Mouse (Mus musculus) lung, embryonic 14.5 days (tissue): Measurements from ENCODE around the gene Tbc1d20. TPM values are rescaled to one million over a fixed set of nuclear protein-coding genes. Genes with fewer than 3 reads are reported as not detected.
"Not testable (repeated sequence)": the region's sequence is repeated elsewhere in the genome, so short reads cannot be mapped to it uniquely, and the experiment has no call there.

Source experiments
- ATAC-seq: fragments of 200-750 bp; cut with Nextera tagmentation; 2 replicates; pipeline ENCODE4 v1.8.0; 2017; ENCODE audit warnings: mild to moderate bottlenecking, moderate TSS enrichment, moderate library complexity; ENCODE audit not compliant: insufficient read depth
- DNase-seq: peaks from one replicate; pipeline ENCODE4 v3.0.0-alpha.2; 2015
- H3K27ac ChIP-seq: fragments of 300-500 bp; sonication (generic); 2 replicates; pipeline ENCODE4 v1.5.1; 2014; ENCODE audit warnings: low read depth, mild to moderate bottlenecking, moderate library complexity
- H3K27me3 ChIP-seq: fragments of 300-500 bp; sonication (generic); 2 replicates; pipeline ENCODE4 v1.6.1; 2014; ENCODE audit warnings: low read length, control low read depth; ENCODE audit not compliant: insufficient read depth
- H3K36me3 ChIP-seq: fragments of 300-500 bp; sonication (generic); 2 replicates; pipeline ENCODE4 v1.6.1; 2014; ENCODE audit warnings: control low read depth; ENCODE audit not compliant: insufficient read depth
- H3K4me1 ChIP-seq: fragments of 300-500 bp; sonication (generic); 2 replicates; pipeline ENCODE4 v1.6.1; 2014; ENCODE audit warnings: antibody characterized with exemption, control low read depth; ENCODE audit not compliant: insufficient read depth
- H3K4me2 ChIP-seq: fragments of 300-500 bp; sonication (generic); 2 replicates; pipeline ENCODE4 v1.6.1; 2014; ENCODE audit warnings: mild to moderate bottlenecking
- H3K4me3 ChIP-seq: fragments of 300-500 bp; sonication (generic); 2 replicates; pipeline ENCODE4 v1.5.1; 2014; ENCODE audit warnings: low read depth, low read length
- H3K9ac ChIP-seq: fragments of 300-500 bp; sonication (generic); 2 replicates; pipeline ENCODE4 v1.6.1; 2014
- H3K9me3 ChIP-seq: fragments of 300-500 bp; sonication (generic); 2 replicates; pipeline ENCODE4 v1.6.1; 2016; ENCODE audit warnings: low read depth, low read length, control low read depth
- CTCF ChIP-seq: IDR thresholded peaks from 2 replicates; pipeline ENCODE4 v1.5.1; 2016; ENCODE audit warnings: antibody characterized with exemption, low read depth
- WGBS: fragments of 180-500 bp; shearing (Covaris S2); extraction: QIAGEN DNeasy Blood & Tissue Kit; methylation state at CpG from one replicate; pipeline ENCODE4 v1.1.7; 2014; 5-methylcytosine and 5-hydroxymethylcytosine counted together
- polyA plus RNA-seq: library from polyadenylated mRNA; unstranded; fragments of >200 nt; fragmentation: Nextera tagmentation; extraction: Ambion mirVana; gene quantifications from 2 replicates; pipeline ENCODE4 v1.2.1, GENCODE M21; 2014

Tbc1d20 gene
- polyA plus RNA-seq, 1 experiment from 2014 or later: 39.4 TPM

DNA sequence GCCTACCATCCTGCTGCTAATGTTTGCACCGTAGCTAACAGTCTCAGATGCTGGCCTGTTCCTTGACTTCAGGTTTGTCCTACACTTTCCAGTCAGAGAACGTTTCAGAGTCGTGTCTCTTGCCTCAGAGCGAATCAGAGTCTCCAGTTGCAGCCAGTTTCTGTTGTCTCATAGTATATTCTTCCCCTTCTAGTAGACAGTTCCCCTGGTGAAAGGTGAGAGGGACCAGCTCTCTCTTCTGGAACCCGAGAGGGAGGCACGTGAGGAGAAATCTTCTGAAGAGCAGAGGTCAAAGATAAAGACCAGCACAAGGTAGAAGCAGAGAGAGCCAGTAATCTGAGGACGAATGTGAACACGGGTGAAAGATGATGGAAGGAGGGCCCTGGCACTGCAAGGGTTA is 5.6 kb upstream of the Tbc1d20 start:
- ATAC-seq: no peak
- TF ChIP-seq CTCF: no peak
- Histone ChIP-seq H3K36me3 (peaks cover 35% of the 10 kb centered on the region), H3K4me2 (no peak overlapping the region), H3K4me1 (no peaks in the 10 kb centered on the region), H3K9ac (no peak overlapping the region), H3K9me3 (no peaks in the 10 kb centered on the region), H3K27ac (no peak overlapping the region), H3K4me3 (no peak overlapping the region), H3K27me3 (no peaks in the 10 kb centered on the region)
- no peak for DNase-seq
- WGBS: 65% methylated on average over 8 of the region's 8 CpGs

DNA sequence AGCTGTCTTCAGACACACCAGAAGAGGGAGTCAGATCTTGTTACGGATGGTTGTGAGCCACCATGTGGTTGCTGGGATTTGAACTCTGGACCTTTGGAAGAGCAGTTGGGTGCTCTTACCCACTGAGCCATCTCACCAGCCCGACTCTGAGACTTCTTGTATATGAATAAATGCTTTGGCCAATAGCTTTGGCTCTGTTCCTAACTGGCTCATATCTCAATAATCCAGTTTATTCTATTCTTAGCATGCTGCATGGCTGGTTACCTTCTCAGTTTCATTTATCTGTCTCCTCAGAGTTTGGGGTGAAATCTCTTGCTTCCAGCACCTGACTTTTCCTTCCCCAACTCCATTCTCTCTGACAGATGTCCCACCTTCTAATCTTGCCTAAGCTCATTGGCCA is 4.0 kb upstream of the Tbc1d20 start:
- WGBS: 57% methylated on average over 1 of the region's 2 CpGs
- not testable (repeated sequence) for DNase-seq, H3K4me3 ChIP-seq, H3K27ac ChIP-seq, ATAC-seq, H3K9me3 ChIP-seq, H3K4me2 ChIP-seq, H3K27me3 ChIP-seq, H3K9ac ChIP-seq, H3K4me1 ChIP-seq
- peaks cover 19% of the 10 kb centered on the region; the same call in 1 of the 2 replicates for H3K36me3 ChIP-seq

DNA sequence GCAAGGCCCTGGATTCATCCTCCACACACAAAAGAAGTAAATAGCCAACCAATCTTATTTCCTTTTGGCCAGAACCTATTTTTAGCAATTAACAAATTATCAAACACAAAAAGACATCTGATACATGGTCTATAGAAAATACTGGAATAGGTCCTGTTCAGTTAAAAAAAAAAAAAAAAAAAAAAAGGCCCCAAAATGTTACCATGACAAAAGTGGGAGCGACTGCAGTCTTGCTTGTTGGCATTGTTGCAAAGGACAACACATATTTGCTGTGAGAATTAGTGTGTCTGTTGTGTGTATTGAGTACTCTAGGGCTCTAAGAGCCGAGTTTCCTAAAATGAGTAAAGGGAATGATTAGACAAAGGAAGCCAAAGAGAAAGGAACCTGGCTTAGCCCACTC is 1.2 kb upstream of the Tbc1d20 start:
- Histone ChIP-seq H3K4me3 (no peak overlapping the region), H3K27ac (no peak overlapping the region), H3K9ac (no peak overlapping the region), H3K4me2 (no peak overlapping the region), H3K4me1 (peaks cover 8% of the 10 kb centered on the region; the same call in 1 of the 2 replicates), H3K36me3 (0 out of 2 replicates have a peak, but pooled peaks cover 3% of the 10 kb centered on the region), H3K9me3 (no peaks in the 10 kb centered on the region), H3K27me3 (no peaks in the 10 kb centered on the region)
- WGBS: 67% methylated on average over 2 of the region's 2 CpGs
- DNase-seq (no peak), ATAC-seq (no peak)
- TF ChIP-seq CTCF: no peak

DNA sequence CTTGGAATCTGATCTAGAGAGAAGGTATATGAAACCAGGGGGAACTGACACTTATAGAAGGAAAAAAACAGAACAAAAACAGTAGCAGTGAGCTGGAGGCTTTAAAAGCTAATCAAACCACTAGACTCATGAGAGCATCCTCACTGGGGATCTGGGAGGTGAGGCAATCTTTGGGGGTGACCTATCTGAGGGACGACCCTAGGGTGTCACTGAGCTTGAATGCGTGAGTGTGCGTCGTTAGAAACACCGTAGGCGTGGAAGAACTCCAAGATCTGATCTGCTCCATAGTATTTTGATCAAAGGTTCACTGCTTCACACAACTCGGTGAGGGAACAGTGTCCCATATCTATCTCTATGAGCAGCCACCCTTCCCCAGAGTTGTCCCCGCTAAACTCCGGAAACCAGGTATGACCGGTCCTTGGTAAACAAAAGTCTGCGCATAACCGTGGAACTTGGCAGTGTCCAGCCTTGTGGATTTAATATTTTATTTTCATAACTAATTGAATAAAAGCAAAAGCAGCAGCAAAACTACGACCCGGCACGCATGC is 375 bp upstream of the Tbc1d20 start:
- ATAC-seq: peak; percentile 44
- H3K27ac ChIP-seq: no peak overlapping the region; the same call in 1 of the 2 replicates
- WGBS: 2% methylated on average over 15 of the region's 15 CpGs
- H3K27me3 ChIP-seq: no peaks in the 10 kb centered on the region
- peak overlapping the region; percentile 89 for H3K9ac ChIP-seq
- H3K4me3 ChIP-seq: peak overlapping the region; percentile 91
- no peak for DNase-seq
- peaks cover 12% of the 10 kb centered on the region; the same call in 1 of the 2 replicates for H3K4me1 ChIP-seq
- no peaks in the 10 kb centered on the region for H3K9me3 ChIP-seq
- 0 out of 2 replicates have a peak, but pooled peaks cover under 1% of the 10 kb centered on the region for H3K36me3 ChIP-seq
- peak overlapping the region; percentile 82 for H3K4me2 ChIP-seq
- TF ChIP-seq CTCF: no peak

DNA sequence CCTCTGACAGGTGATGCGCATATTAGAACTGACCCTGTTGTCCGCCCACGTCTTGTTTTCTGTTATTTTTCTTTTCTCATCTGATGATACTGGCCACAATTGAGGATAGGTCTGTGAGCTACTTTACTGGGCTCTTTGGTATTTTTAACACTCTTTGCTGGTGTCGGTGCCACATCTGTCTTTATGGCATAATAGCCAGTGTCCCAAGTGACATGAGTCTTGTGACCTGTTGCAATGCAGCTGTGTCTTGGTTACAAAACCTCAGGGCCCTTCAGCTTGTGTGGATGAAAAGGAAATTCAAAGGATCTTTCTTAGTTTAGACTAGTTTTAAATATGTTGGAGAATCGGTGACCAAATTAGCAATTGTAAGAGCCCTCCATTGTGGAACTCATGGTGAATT is 913 bp downstream of the Tbc1d20 start:
- no peaks in the 10 kb centered on the region for H3K9me3 ChIP-seq
- TF ChIP-seq CTCF: no peak
- H3K9ac ChIP-seq: peak overlapping the region; percentile 89
- H3K36me3 ChIP-seq: no peaks in the 10 kb centered on the region
- H3K4me3 ChIP-seq: peak overlapping the region; percentile 91
- ATAC-seq: no peak
- H3K27ac ChIP-seq: no peak overlapping the region
- no peaks in the 10 kb centered on the region for H3K27me3 ChIP-seq
- peaks cover 12% of the 10 kb centered on the region; the same call in 1 of the 2 replicates for H3K4me1 ChIP-seq
- H3K4me2 ChIP-seq: peak overlapping the region; percentile 82
- 33% methylated on average over 5 of the region's 5 CpGs for WGBS
- DNase-seq: no peak

DNA sequence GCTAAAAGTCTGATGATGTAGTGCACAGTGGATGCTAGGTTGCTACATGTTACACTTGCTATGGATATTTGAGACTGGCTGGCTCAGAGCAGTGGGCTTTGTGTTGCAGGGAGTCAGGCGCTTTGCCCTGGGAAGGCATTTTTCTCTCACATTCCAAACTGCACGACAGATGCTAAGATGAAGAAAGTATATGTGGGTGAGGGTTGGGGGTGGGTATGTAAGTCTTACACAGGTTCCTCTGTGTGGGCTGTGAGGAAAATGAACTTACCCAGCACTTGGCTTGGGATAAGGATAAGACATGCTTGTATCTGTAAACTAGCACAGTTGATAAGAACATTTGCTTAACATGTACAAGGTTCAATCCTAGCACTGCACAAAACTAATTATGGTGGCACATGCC is 9.2 kb downstream of the Tbc1d20 start:
- no peak for ATAC-seq
- Histone ChIP-seq H3K27me3 (no peaks in the 10 kb centered on the region), H3K4me1 (no peaks in the 10 kb centered on the region), H3K9ac (no peak overlapping the region), H3K9me3 (no peaks in the 10 kb centered on the region), H3K4me2 (no peak overlapping the region), H3K36me3 (peaks cover 46% of the 10 kb centered on the region), H3K4me3 (no peak overlapping the region), H3K27ac (no peak overlapping the region)
- TF ChIP-seq CTCF: no peak
- WGBS: 68% methylated on average over 2 of the region's 2 CpGs
- no peak for DNase-seq

DNA sequence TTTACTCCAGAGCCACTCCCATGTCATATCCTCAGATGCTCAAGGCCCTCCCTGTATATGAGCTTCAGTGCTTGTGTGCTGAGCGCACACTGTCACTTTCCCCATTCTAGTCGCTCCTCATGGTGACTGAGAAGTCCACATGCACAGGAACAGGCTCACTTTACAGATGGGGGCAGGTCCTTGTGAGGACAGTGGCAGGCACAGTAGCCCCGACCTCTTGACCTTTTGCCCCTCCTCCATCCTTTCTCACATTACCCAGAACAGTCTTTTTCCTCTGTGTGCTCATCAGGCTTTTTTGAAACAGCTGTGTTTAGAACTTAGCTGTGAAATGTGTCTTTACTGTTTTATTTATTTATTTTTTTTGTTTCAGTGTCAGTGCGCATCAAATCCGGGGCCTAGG is 10.2 kb downstream of the Tbc1d20 start:
- no peak overlapping the region for H3K4me2 ChIP-seq
- no peaks in the 10 kb centered on the region for H3K4me1 ChIP-seq
- no peaks in the 10 kb centered on the region for H3K27me3 ChIP-seq
- H3K27ac ChIP-seq: no peak overlapping the region
- H3K4me3 ChIP-seq: no peak overlapping the region
- DNase-seq (no peak), ATAC-seq (no peak)
- no peak for TF ChIP-seq CTCF
- no peak overlapping the region for H3K9ac ChIP-seq
- peaks cover 56% of the 10 kb centered on the region for H3K36me3 ChIP-seq
- WGBS: 61% methylated on average over 5 of the region's 5 CpGs
- H3K9me3 ChIP-seq: no peaks in the 10 kb centered on the region
